Mouse (Mus musculus) layer of hippocampus, adult 9-10 months (tissue): ENCODE measurements around the gene Psat1.

ENCODE experiments used
- DNase-seq: peaks from one replicate; pipeline ENCODE4 v3.0.0; 2022; ENCODE audit warnings: low spot score

Psat1 gene

GRCm38 (mm10) chr19:15924181-15924865 lies 22.8 kb downstream of the Psat1 start:
- DNase-seq: peak; percentile 53

GRCm38 (mm10) chr19:15923426-15923825 lies 23.7 kb downstream of the Psat1 start:
- no peak for DNase-seq

GRCm38 (mm10) chr19:15919336-15919735 lies 27.8 kb downstream of the Psat1 start:
- no peak for DNase-seq

- no peak for DNase-seq
These were observed 29.0 kb downstream of the Psat1 start for GRCm38 (mm10) chr19:15918111-15918510.

- DNase-seq: no peak
These were observed 33.7 kb downstream of the Psat1 start for GRCm38 (mm10) chr19:15913249-15913997.

GRCm38 (mm10) chr19:15911441-15911840 lies 35.7 kb downstream of the Psat1 start:
- no peak for DNase-seq

- no peak for DNase-seq
These were observed 36.1 kb downstream of the Psat1 start for GRCm38 (mm10) chr19:15910987-15911386.

- no peak for DNase-seq
These were observed 36.6 kb downstream of the Psat1 start for GRCm38 (mm10) chr19:15910488-15910887.

- DNase-seq: no peak
These were observed 39.1 kb downstream of the Psat1 start for GRCm38 (mm10) chr19:15908016-15908415.

GRCm38 (mm10) chr19:15904734-15905133 lies 42.4 kb downstream of the Psat1 start:
- DNase-seq: no peak

- no peak for DNase-seq
These were observed 43.3 kb downstream of the Psat1 start for GRCm38 (mm10) chr19:15903508-15904480.

- no peak for DNase-seq
These were observed 51.5 kb downstream of the Psat1 start for GRCm38 (mm10) chr19:15895681-15896080.

GRCm38 (mm10) chr19:15892146-15892545 lies 55.0 kb downstream of the Psat1 start:
- no peak for DNase-seq

GRCm38 (mm10) chr19:15888466-15888865 lies 58.7 kb downstream of the Psat1 start:
- DNase-seq: no peak

- no peak for DNase-seq
These were observed 64.3 kb downstream of the Psat1 start for GRCm38 (mm10) chr19:15882705-15883426.

- DNase-seq: no peak
These were observed 66.4 kb downstream of the Psat1 start for GRCm38 (mm10) chr19:15880731-15881130.

- no peak for DNase-seq
These were observed 67.9 kb downstream of the Psat1 start for GRCm38 (mm10) chr19:15879271-15879670.

GRCm38 (mm10) chr19:15868865-15869698 lies 78.1 kb downstream of the Psat1 start:
- peak; percentile 44 for DNase-seq

GRCm38 (mm10) chr19:15866851-15867250 lies 80.3 kb downstream of the Psat1 start:
- no peak for DNase-seq

- no peak for DNase-seq
These were observed 81.0 kb downstream of the Psat1 start for GRCm38 (mm10) chr19:15866126-15866525.

GRCm38 (mm10) chr19:15865431-15865830 lies 81.7 kb downstream of the Psat1 start:
- DNase-seq: no peak
